Mouse (Mus musculus): ENCODE measurements around the gene Rbks.
"Not testable (repeated sequence)": the region's sequence is repeated elsewhere in the genome, so short reads cannot be mapped to it uniquely, and the experiment has no call there.

The Rbks gene

DNA sequence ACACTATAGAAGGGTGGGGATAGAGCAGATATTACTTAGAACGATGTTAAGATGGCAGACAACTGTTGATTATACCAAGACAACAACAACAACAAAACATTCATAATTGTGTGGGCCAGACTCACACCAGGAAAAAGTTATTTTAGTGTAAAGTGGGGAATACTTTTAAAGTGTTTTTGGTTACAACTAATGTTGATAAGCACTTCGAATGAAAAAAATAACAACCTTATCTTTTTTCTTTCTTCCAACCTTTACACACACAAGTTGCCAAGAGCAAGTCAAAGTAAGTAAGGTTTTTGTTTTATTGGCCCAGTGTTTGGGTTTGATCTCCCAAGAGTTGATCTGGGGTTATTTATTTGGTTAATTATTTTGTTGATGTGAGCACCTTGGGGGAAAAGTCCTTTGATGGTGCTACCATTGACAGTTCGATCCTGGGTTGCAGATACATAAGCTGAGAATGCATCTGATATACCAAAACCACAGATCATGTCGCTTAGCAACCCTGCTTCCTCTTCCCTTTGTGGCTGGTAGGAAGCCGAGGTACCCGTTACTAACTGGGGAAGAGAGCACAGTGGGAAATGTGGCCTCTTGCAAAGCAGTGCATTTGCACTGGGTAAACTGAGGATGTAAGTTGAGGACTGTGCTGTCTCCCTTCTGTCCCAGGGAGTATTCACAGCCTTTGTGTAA is 82.9 kb downstream of the Rbks start:
- DNase-seq: peak in 1 of 2 experiments; percentile 14

GRCm38 (mm10) chr5:31613852-31614286 is 83.6 kb downstream of the Rbks start:
- peak; percentile 71 to 80 for DNase-seq

DNA sequence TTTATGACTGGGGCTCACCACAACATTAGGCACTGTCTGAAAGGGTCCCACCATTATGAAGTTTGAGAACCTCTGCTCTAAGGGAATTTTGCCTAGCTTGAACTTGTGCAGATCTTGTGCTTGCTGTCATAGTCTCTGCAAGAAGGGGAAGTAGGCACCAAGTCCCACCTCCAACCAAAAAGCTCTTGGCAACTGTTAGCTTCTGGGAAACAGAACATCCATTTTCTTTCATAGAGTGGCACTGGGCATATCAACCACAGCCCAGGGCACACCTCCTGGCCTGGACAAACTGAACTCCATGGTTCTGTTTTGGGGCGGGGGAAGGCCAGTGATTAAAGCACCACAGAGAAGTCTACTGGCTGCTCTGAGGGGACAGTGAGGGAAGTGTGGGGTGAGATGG is 86.2 kb downstream of the Rbks start:
- DNase-seq: no peak

DNA sequence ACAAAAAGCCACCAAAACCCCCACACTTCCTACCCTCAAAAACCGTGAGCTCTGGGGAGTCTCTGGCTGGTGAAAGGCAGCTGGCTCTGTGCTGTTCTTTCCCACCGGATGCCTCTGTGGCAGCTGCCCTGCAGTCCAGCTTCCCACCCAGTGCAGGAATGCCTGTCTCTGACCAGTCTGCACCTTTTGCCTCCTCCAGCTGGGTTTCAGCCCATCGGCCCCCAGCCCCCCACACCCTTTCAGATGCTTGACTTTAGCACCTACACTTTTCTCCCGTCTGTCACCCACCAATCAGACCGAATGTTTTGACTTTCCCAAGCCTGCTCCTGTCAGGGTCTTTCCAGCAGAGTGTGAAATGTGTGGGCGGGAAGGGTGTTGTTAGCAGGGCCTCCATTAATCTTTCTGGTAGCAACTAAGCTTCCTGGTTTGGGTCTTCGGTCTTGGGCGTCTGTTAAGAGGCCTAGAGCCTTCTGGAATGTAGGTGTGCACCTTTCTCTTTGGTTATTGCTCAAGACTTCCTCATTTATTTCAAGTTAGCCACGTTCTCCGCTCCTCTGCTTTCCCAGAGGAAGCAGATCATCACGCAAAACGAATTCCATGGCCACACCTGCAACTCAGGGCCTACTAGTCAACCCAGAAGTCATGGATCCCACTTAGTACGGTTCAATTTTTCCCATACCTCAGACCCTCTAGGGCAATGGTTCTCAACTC is 86.9 kb downstream of the Rbks start:
- DNase-seq: no peak

DNA sequence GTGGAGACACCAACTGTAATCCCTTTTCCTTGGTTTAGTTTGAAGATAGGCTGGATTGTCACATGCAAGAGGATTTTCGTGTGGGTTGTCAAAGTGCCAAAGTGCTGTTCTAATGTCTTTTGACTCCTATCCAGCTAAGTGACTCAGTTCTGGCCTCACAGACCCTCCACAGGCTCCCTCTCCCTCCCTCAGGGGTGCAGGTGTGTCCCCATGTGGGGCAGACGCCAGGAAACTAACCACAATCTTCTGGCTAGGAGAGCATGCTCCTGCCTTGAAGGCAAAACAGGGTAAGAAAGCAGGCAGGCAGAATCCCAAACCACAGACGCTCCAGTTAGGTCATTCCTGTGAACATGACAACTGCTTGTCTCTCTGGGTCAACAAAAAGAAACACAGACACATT is 91.3 kb downstream of the Rbks start:
- no peak for DNase-seq

- DNase-seq: no peak
Observed at GRCm38 (mm10) chr5:31603766-31604165, 93.7 kb downstream of the Rbks start.

- DNase-seq: peak; percentile 12 to 39
Observed at GRCm38 (mm10) chr5:31602377-31602776, 95.0 kb downstream of the Rbks start.

- no peak for DNase-seq
Observed at GRCm38 (mm10) chr5:31601162-31601722, 96.2 kb downstream of the Rbks start.

- no peak for DNase-seq
Observed at GRCm38 (mm10) chr5:31599161-31599560, 98.3 kb downstream of the Rbks start.

DNA sequence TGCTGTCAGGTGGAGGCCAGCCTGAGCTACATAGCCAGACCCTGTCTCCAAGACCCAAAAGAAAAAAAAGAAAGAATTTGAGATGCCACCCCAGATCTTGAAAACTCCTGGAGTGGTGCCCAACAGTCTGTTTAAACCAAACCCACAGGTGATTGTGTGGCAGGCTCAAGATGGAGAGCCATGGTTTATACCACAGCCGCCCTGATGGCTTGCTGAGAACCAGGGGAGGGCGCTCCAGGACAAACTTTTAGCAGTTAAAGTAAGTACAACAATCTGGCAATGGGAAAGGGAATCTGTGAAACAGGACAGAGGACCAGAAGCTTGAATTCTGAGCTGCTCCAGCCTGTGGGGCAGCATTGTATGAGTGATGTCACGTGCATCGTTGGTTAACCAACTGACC is 98.8 kb downstream of the Rbks start:
- peak in 1 of 2 experiments; percentile 27 for DNase-seq

- DNase-seq: no peak
Observed at GRCm38 (mm10) chr5:31598121-31598520, 99.3 kb downstream of the Rbks start.

- no peak for DNase-seq
Observed at GRCm38 (mm10) chr5:31597430-31597944, 99.9 kb downstream of the Rbks start.

DNA sequence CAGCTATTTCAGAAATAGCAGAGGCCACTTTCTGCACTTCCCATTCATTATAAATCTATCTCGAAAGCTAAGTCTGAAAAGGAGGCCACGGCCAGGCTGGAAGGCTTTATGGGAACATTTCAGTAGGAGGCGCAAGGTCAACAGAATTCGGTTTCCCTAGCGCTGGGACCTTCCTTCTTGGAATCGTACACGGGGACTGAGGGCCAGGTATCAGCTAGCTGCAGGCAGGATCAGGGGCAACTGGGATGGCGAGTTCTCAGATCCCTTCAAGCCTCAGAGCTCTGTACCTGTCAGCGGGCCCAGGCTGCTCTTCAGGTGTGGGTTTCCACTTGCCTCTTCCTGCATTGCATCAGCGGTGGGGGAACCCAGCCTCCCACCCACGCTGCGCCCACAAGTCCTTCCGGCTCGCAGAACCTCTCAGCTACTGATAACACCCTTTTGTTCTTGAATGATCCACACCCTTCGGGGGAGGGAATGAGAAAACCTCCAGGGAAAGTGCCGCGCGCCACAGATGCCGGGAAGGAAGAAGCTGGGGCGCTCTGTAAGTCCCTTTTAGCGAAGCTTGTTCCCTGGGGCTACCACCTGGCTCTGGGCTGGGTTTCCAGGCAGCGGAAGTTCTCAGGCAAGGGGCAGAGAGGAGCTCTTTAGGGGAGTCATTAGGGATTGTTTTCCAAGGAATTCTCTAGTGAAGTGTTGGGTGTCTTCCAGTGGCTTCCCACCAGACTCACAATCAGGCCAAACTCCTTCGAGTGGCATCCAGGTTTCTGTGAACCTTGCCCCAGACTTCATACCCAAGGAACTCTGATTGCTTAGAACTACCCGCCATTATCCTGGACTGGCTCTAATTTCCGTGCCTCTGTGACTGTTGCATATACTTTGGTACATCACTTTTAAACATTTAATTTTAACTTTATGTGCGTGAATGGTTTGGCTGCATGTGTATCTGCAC is 100.7 kb downstream of the Rbks start, which contains the start of gene Mrpl33:
Mrpl33 (plus strand) TSS at position 455 of the 949 bp plus-strand sequence.
- peak; percentile 40 to 52 for DNase-seq

DNA sequence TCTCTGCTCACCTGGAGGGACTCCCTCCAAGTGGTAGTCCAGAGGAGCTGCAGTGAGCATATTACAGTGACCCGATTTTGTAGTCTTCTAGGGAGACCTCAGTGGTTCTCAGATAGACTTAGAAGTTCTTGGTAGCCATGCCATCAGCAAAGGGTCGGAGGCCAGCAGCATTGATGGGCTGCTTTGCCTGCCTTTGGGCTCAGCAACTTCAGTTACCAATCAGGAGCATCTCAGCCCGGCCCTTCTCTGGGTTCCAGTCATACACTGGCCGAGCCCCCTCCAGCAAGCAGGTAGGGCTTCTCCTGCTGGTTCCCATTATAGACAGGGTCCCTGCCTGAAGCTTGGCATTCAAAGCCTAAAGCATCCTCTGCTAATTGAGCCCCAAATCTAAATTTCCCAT is 101.6 kb downstream of the Rbks start:
- no peak for DNase-seq

- no peak for DNase-seq
Observed at GRCm38 (mm10) chr5:31591122-31591521, 106.3 kb downstream of the Rbks start.

DNA sequence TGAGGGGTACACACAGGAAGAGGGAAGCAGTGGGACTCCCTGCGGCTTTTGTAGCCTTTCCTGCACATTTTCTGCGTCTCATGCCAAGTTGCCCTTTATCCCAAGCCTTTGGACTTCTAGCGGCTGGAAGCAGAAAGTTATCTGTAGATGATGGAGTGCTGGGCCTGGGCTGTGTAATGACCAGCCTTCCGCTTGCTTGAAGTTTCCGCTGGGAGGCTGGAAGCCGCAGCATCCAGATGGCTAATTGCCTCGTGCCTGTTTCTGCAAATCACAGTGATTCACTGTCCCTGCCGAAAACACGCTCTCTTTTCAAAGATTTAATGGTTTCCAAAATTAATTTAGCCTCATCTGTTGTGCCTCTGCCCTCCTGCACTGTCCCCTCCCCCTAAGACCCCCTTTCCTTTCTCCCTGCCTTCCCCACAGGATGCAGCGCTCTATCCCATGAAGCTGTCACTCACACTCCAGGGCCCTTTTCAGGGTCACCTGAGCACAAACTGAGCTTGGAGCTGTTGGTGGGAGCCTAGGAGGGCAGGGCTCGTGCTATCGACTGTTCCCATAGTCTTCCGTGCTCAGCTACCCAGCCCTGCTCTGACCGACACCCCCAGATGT is 107.6 kb downstream of the Rbks start:
- no peak for DNase-seq

- DNase-seq: not testable (repeated sequence)
Observed at GRCm38 (mm10) chr5:31588672-31589071, 108.8 kb downstream of the Rbks start.

GRCm38 (mm10) chr5:31588016-31588415 is 109.4 kb downstream of the Rbks start:
- DNase-seq: no peak

- no peak for DNase-seq
Observed at GRCm38 (mm10) chr5:31585526-31585925, 111.9 kb downstream of the Rbks start.

DNA sequence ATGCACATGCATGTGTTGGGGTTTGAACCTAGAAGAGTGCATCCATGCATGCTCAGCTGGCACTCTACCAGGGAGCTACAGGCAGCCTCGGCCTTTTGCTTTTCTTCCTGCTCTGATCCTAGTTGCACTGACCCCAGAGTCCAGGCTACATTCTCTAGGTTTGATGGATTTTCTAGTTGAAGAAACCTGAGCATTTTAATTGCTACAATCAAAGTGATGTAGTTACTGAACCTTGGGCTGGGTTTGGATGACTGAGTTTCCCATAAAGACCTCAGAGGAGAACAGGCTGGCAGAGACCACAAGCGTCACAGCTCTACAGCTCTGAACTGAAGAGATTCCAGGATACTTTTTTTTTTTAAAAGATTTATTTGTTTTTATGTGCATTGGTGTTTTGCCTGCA is 114.2 kb downstream of the Rbks start:
- DNase-seq: no peak

DNA sequence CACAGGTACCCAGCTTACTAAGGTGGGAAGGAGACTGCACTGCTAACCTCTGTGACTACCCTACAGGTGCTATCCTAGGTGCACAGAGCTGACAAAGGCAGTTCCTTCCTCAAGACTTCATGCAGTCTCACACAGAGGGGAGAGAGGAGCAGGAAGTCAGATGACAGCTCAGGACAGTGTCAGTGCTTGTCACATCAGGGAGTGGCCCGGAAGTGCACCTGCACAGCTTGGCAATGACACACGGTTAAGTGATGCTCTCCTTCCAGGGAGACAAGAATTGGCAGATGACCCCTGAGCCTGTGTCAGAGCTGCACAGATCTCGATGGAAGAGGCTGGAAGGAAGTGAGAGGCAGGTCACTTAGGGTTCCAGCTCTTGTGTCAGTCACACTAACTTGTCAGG is 115.5 kb downstream of the Rbks start:
- DNase-seq: no peak

GRCm38 (mm10) chr5:31581263-31581662 is 116.2 kb downstream of the Rbks start:
- DNase-seq: no peak

Measured in spleen, adult 18-20 months (tissue).